Mouse (Mus musculus): ENCODE results near the gene Hoxc5. TPM values are rescaled to one million over a fixed set of nuclear protein-coding genes. Genes with fewer than 3 reads are reported as not detected.

Hoxc5 gene
- total and polyA plus RNA-seq, 2 experiments from 2014 or later = 0.15 TPM; not detected in 1

DNA sequence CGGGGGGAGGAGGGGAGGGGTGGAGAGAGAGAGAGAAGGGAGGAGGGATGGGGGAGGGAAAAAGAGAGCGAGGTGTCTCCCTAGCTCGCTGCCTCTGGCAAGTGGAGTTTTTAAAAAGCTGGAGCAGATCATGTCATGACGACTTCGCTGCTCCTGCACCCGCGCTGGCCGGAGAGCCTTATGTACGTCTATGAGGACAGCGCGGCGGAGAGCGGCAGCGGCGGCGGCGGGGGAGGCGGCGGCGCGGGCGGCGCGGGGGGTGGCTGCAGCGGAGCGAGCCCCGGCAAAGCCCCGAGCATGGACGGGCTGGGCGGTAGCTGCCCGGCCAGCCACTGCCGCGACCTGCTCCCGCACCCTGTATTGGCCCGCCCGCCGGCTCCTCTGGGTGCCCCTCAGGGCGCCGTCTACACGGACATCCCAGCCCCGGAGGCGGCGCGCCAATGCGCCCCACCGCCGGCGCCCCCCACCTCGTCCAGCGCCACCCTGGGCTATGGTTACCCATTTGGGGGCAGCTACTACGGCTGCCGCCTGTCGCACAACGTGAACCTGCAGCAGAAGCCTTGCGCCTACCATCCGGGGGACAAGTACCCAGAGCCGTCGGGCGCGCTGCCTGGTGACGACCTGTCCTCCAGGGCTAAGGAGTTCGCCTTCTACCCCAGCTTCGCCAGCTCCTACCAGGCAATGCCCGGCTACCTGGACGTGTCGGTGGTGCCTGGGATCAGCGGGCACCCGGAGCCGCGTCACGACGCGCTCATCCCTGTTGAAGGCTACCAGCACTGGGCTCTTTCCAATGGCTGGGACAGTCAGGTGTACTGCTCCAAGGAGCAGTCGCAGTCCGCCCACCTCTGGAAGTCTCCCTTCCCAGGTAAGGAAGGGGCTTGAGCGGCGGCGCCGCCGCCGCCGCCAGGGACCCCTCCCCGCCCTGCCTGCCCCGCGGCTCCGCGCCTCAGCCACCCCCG, 45.9 kb upstream of the Hoxc5 start, which contains the start of gene Hoxc13:
Hoxc13 (plus strand) TSS at position 51 of the 959 bp plus-strand sequence.
- no peak for TF ChIP-seq EP300 (IDR thresholded peaks at IDR 0.05; ENCODE audit: low read depth)
- TF ChIP-seq CTCF (IDR thresholded peaks at IDR 0.05; ENCODE audit: low read depth) = no peak
- Histone ChIP-seq H3K4me3 (ENCODE audit: low read depth, low read length) (peak within 1 kb of the TSS; percentile 20; the same call in 1 of the 2 replicates), H3K9ac (replicated peaks; ENCODE audit: low read depth, low read length) (no peak within 1 kb of the TSS), H3K4me2 (ENCODE audit: low read depth, low read length) (peak within 1 kb of the TSS; percentile 22), H3K36me3 (replicated peaks; ENCODE audit: control insufficient read depth, insufficient read depth, low read length) (no peaks in the 10 kb centered on the region), H3K27me3 (ENCODE audit: control insufficient read depth, insufficient read depth, low read length) (peaks cover 99% of the 10 kb centered on the region), H3K4me1 (ENCODE audit: control insufficient read depth, insufficient read depth) (no peaks in the 10 kb centered on the region), H3K27ac (ENCODE audit: low read depth) (no peak within 1 kb of the TSS), H3K9me3 (replicated peaks; ENCODE audit: control insufficient read depth, low read length) (no peaks in the 10 kb centered on the region)
- ATAC-seq (ENCODE audit: insufficient read depth, low read depth) (peak; percentile 20; the same call in 1 of the 2 replicates), DNase-seq (ENCODE audit: low spot score) (no peak)
- 2% methylated on average over 81 of the region's 88 CpGs for WGBS

DNA sequence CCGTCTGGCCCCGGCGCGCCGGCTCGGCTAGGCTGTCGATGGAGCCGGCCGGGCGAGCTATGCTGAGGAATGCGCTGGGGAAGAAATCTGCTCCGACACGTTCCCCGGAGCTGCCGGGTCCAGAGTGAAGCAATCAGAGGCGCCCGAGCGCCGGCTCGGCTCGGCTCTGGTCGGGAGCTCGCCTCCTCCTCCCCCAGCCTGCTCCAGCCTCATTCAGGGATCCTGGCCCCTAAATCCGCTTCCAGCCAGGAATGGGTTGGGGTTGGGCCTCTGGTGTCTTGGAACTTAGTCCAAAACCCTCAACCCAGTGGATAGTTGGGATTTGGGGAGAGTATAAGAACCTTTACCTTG, 45.3 kb upstream of the Hoxc5 start:
- Histone ChIP-seq H3K27ac (ENCODE audit: low read depth) (no peak overlapping the region), H3K4me2 (ENCODE audit: low read depth, low read length) (no peak overlapping the region), H3K27me3 (ENCODE audit: control insufficient read depth, insufficient read depth, low read length) (peaks cover 99% of the 10 kb centered on the region), H3K4me3 (ENCODE audit: low read depth, low read length) (no peak overlapping the region), H3K9ac (replicated peaks; ENCODE audit: low read depth, low read length) (no peak overlapping the region), H3K9me3 (replicated peaks; ENCODE audit: control insufficient read depth, low read length) (no peaks in the 10 kb centered on the region), H3K36me3 (replicated peaks; ENCODE audit: control insufficient read depth, insufficient read depth, low read length) (no peaks in the 10 kb centered on the region), H3K4me1 (ENCODE audit: control insufficient read depth, insufficient read depth) (no peaks in the 10 kb centered on the region)
- TF ChIP-seq EP300 (IDR thresholded peaks at IDR 0.05; ENCODE audit: low read depth) (no peak), CTCF (IDR thresholded peaks at IDR 0.05; ENCODE audit: low read depth) (no peak)
- WGBS = 1% methylated on average over 21 of the region's 24 CpGs
- no peak for DNase-seq (ENCODE audit: low spot score)
- ATAC-seq (ENCODE audit: insufficient read depth, low read depth) = no peak

DNA sequence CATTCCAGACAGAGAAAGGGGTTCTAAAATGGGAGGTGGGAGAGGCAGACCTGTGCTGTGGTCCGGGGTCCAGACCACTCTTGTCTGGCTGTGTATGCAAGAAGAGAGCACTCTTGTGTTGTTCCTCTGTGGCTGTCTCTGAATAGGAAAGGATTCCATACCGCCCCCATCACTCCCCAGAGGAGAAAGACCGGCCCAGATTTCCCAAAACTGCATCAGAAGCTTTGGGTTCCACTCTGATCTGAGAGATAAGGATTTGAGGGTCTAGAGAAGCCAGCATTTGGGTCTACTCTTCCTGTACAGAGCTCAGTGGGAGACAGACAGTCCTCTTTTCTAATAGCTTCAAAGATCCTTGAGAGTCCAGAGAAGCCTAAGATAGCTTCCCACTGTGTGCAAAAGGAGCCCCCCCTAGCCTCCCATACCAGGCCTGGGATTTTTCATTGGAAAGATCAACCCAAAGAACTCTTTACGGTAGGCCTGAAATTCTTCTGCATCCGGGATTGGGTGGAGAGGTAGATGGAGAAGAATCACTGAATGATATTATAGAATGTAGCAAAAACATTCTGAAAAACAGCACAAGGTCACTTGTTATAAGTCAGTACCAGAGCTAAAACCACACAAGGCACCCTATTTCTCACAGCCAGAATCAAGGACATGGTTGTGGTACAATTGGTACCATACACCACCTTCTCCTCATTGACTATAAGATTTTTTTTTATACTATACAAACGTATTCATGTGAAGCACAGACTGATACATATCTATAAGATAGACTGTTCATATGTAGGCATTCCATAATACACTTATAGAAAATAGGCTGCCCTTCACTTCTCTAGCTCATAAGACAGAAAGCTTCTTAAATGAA, 44.4 kb upstream of the Hoxc5 start:
- H3K27ac ChIP-seq (ENCODE audit: low read depth) = no peak overlapping the region
- WGBS = 17% methylated on average over 6 of the region's 6 CpGs
- H3K9ac ChIP-seq (replicated peaks; ENCODE audit: low read depth, low read length) = no peak overlapping the region
- H3K4me1 ChIP-seq (ENCODE audit: control insufficient read depth, insufficient read depth) = no peaks in the 10 kb centered on the region
- no peak for TF ChIP-seq EP300 (IDR thresholded peaks at IDR 0.05; ENCODE audit: low read depth)
- TF ChIP-seq CTCF (IDR thresholded peaks at IDR 0.05; ENCODE audit: low read depth) = no peak
- H3K9me3 ChIP-seq (replicated peaks; ENCODE audit: control insufficient read depth, low read length) = no peaks in the 10 kb centered on the region
- no peaks in the 10 kb centered on the region for H3K36me3 ChIP-seq (replicated peaks; ENCODE audit: control insufficient read depth, insufficient read depth, low read length)
- ATAC-seq (ENCODE audit: insufficient read depth, low read depth) (no peak), DNase-seq (ENCODE audit: low spot score) (no peak)
- H3K4me3 ChIP-seq (ENCODE audit: low read depth, low read length) = no peak overlapping the region
- H3K27me3 ChIP-seq (ENCODE audit: control insufficient read depth, insufficient read depth, low read length) = peaks cover 99% of the 10 kb centered on the region
- no peak overlapping the region for H3K4me2 ChIP-seq (ENCODE audit: low read depth, low read length)

DNA sequence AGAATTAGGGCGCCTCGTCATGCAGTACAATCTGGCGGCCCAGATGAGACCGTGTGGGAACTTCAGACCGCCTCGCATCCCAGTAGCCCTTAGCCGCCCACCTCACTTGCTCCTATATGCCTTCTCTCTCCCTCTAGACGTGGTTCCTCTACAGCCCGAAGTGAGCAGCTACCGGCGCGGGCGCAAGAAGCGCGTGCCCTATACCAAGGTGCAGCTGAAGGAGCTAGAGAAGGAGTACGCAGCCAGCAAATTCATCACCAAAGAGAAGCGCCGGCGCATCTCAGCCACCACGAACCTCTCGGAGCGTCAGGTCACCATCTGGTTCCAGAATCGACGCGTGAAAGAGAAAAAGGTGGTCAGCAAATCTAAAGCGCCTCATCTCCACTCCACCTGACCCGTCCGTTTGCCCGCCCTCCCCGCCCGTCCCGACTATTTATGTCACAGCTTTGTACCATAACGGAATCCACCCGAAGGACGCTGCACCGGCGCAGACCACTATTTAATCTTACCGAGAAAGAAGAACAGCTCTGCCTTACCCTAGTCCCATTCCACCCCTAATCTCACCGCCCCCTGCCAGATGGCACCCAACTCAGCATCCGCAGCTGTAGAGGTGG, 40.1 kb upstream of the Hoxc5 start:
- H3K27ac ChIP-seq (ENCODE audit: low read depth) = no peak overlapping the region

DNA sequence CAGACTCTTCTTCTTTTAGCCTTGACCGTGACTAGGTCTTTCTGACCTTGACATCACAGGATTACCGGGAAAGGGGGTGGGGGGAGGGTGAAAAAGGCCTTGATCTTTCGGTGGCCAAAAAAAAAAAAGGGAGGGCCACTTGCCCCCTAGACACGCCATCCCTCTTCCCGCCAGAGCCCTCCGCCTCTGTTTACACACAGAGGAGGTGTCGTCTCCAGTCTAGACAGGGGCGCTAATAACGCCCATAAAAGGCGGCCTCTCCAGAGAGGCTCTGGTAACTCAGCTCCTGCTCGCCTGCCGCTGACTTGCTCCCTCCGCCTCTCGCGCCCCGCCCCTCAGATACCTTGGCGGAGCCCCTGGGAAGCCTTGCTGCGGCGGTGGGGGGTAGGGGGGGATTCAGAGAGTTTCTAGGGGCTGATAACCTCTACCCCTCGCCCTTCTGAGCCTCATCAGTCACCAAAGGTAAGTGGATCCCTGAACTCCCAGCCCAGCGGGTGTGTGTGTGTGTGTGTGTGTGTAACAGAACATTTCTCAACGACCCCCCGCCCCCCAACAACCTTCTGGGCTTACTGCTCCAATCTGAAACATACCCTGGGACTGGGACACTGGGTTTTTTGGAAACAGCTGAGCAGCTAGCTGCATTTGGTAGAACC, 35.4 kb upstream of the Hoxc5 start:
- Histone ChIP-seq H3K4me3 (ENCODE audit: low read depth, low read length) (no peak overlapping the region), H3K4me2 (ENCODE audit: low read depth, low read length) (no peak overlapping the region), H3K27ac (ENCODE audit: low read depth) (no peak overlapping the region), H3K27me3 (ENCODE audit: control insufficient read depth, insufficient read depth, low read length) (peaks cover 100% of the 10 kb centered on the region), H3K9me3 (replicated peaks; ENCODE audit: control insufficient read depth, low read length) (no peaks in the 10 kb centered on the region), H3K36me3 (replicated peaks; ENCODE audit: control insufficient read depth, insufficient read depth, low read length) (no peaks in the 10 kb centered on the region), H3K9ac (replicated peaks; ENCODE audit: low read depth, low read length) (no peak overlapping the region), H3K4me1 (ENCODE audit: control insufficient read depth, insufficient read depth) (no peaks in the 10 kb centered on the region)
- WGBS = under 1% methylated on average over 22 of the region's 23 CpGs
- ATAC-seq (ENCODE audit: insufficient read depth, low read depth) (no peak), DNase-seq (ENCODE audit: low spot score) (no peak)
- TF ChIP-seq EP300 (IDR thresholded peaks at IDR 0.05; ENCODE audit: low read depth) (no peak), CTCF (IDR thresholded peaks at IDR 0.05; ENCODE audit: low read depth) (no peak)

More for the DNA sequence above, 40.1 kb upstream of the Hoxc5 start:
- no peaks in the 10 kb centered on the region for H3K9me3 ChIP-seq (replicated peaks; ENCODE audit: control insufficient read depth, low read length)
- TF ChIP-seq EP300 (IDR thresholded peaks at IDR 0.05; ENCODE audit: low read depth) (no peak), CTCF (IDR thresholded peaks at IDR 0.05; ENCODE audit: low read depth) (no peak)
- WGBS = 2% methylated on average over 40 of the region's 40 CpGs
- no peak overlapping the region for H3K9ac ChIP-seq (replicated peaks; ENCODE audit: low read depth, low read length)
- no peaks in the 10 kb centered on the region for H3K36me3 ChIP-seq (replicated peaks; ENCODE audit: control insufficient read depth, insufficient read depth, low read length)
- H3K27me3 ChIP-seq (ENCODE audit: control insufficient read depth, insufficient read depth, low read length) = peaks cover 99% of the 10 kb centered on the region
- ATAC-seq (ENCODE audit: insufficient read depth, low read depth) (no peak), DNase-seq (ENCODE audit: low spot score) (no peak)
- H3K4me3 ChIP-seq (ENCODE audit: low read depth, low read length) = no peak overlapping the region
- no peaks in the 10 kb centered on the region for H3K4me1 ChIP-seq (ENCODE audit: control insufficient read depth, insufficient read depth)
- no peak overlapping the region for H3K4me2 ChIP-seq (ENCODE audit: low read depth, low read length)

Measured in heart, postnatal 0 days (tissue).